Mouse (Mus musculus): ENCODE results near the gene Msmp. TPM values are rescaled to one million over a fixed set of nuclear protein-coding genes. Genes with fewer than 3 reads are reported as not detected.

Gene Msmp
- polyA plus RNA-seq, 1 experiment from 2014 or later: 0.44 TPM

DNA sequence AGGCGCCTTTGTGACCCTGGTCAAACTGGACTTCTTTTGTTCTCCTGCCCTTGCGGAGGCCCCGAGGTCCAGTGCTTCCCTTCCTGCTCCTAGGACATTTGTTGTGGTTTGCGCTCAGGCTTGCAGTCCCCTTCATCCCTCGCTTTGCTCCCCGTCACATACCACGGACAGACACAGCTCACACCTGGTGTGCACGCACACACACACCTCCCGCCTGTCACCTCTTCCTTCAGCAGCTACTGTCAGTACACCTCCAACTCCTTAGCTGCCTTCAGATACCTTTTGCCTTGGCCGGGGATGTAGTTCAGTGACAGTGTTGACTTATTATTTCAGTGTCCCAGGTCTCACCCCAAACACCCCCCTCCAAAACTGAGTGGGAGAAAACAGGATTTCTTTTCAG lies 1.4 kb upstream of the Msmp start:
- WGBS: 65% methylated on average over 10 of the region's 10 CpGs
- no peaks in the 10 kb centered on the region for H3K9me3 ChIP-seq (replicated peaks)
- H3K27me3 ChIP-seq (ENCODE audit: low read depth, poor library complexity, severe bottlenecking): no peaks in the 10 kb centered on the region
- H3K4me1 ChIP-seq: peaks cover 34% of the 10 kb centered on the region
- H3K4me3 ChIP-seq: no peak overlapping the region
- H3K27ac ChIP-seq: no peak overlapping the region
- DNase-seq (ENCODE audit: low spot score): no peak
- H3K36me3 ChIP-seq: peaks cover 45% of the 10 kb centered on the region

DNA sequence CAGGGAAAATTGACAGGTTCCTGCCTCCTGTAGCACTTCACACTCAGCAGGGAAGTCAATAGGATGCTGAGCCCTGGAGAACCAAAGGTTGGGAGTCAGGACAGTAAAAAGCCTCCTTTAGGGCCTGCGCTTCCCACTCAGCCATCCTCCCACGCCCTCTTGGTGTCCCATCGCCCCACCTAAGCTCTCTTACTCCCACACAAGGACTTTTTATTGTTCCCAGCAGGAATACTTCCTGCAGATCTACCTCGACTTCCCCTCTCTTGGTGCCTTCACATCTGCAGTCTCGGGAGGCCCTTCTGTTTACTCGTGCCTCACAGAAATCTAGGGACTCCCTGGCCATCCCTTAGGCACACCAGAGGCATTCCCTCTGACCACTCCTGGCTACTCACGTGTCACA lies 873 bp downstream of the Msmp start:
- DNase-seq (ENCODE audit: low spot score): no peak
- Histone ChIP-seq H3K4me3 (no peak overlapping the region), H3K36me3 (peaks cover 52% of the 10 kb centered on the region), H3K9me3 (replicated peaks) (no peaks in the 10 kb centered on the region), H3K4me1 (peaks cover 43% of the 10 kb centered on the region), H3K27ac (no peak overlapping the region), H3K27me3 (ENCODE audit: low read depth, poor library complexity, severe bottlenecking) (no peaks in the 10 kb centered on the region)
- 72% methylated on average over 7 of the region's 7 CpGs for WGBS

DNA sequence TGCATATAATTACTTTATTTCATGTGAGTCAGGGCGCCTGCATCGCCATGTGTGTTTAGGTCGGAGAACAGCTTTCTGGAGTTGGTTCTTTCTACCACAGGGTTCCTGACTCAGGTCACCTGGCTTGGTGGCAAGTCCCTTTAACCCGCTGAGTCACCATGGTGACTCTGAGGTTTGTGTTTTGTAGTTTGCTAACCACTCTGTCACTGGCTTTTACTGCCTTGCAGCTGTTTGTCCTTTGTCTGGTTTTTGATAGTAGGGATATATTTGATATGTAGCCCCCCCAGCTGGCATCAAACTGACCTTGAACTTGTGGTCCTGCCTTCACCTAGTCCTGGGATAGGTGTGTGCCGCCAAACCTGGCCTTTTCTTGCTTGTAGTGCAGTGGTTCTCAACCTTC lies 2.1 kb downstream of the Msmp start:
- no peak overlapping the region for H3K27ac ChIP-seq
- peaks cover 50% of the 10 kb centered on the region for H3K4me1 ChIP-seq
- DNase-seq (ENCODE audit: low spot score): no peak
- peaks cover 52% of the 10 kb centered on the region for H3K36me3 ChIP-seq
- WGBS: 94% methylated on average over 5 of the region's 5 CpGs
- no peak overlapping the region for H3K4me3 ChIP-seq
- no peaks in the 10 kb centered on the region for H3K27me3 ChIP-seq (ENCODE audit: low read depth, poor library complexity, severe bottlenecking)
- H3K9me3 ChIP-seq (replicated peaks): no peaks in the 10 kb centered on the region

DNA sequence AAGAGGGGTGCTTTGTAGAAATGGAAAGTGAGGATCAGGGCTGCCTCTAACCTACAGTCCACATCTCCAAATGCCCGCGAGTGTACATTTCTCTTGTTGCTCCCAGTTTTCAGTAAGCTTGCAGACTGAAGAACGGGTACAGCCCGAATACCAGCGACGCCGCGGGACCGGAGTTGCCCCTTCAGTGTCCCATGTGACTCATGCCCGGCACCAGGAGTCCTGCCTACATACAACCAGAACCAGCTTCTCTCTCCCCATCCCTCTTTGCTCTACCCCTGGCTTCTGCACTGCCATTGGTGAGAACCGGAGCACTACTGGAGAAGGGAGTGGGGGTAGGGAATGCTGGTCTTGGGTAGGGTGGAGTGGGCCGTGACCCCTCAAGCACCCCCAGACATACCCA lies 2.9 kb downstream of the Msmp start:
- Histone ChIP-seq H3K27ac (no peak overlapping the region), H3K9me3 (replicated peaks) (no peaks in the 10 kb centered on the region), H3K4me3 (no peak overlapping the region), H3K27me3 (ENCODE audit: low read depth, poor library complexity, severe bottlenecking) (no peaks in the 10 kb centered on the region), H3K4me1 (peaks cover 54% of the 10 kb centered on the region), H3K36me3 (peaks cover 58% of the 10 kb centered on the region)
- no peak for DNase-seq (ENCODE audit: low spot score)
- 94% methylated on average over 12 of the region's 12 CpGs for WGBS

DNA sequence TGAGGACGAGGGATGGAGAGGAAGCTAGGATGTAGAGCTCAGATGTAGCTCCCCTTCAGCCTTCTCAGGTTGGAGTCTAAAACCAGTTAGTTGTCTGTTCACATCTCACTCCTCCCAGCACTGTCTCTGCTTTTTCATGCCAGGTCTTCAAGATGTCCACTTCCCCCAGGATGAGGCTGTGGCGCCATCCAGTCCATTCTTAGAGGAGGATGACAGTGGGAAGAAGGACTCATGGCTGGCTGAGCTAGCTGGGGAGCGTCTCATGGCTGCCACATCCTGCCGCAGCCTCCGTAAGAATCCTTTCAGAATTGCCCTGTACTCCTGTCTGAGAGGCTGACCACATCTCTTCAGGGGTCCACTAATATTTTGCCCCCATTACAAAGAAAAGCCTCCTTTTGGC lies 3.6 kb downstream of the Msmp start:
- 96% methylated on average over 5 of the region's 5 CpGs for WGBS
- no peaks in the 10 kb centered on the region for H3K9me3 ChIP-seq (replicated peaks)
- H3K4me1 ChIP-seq: peaks cover 57% of the 10 kb centered on the region
- H3K27ac ChIP-seq: no peak overlapping the region
- DNase-seq (ENCODE audit: low spot score): no peak
- peaks cover 61% of the 10 kb centered on the region for H3K36me3 ChIP-seq
- no peaks in the 10 kb centered on the region for H3K27me3 ChIP-seq (ENCODE audit: low read depth, poor library complexity, severe bottlenecking)
- H3K4me3 ChIP-seq: no peak overlapping the region

DNA sequence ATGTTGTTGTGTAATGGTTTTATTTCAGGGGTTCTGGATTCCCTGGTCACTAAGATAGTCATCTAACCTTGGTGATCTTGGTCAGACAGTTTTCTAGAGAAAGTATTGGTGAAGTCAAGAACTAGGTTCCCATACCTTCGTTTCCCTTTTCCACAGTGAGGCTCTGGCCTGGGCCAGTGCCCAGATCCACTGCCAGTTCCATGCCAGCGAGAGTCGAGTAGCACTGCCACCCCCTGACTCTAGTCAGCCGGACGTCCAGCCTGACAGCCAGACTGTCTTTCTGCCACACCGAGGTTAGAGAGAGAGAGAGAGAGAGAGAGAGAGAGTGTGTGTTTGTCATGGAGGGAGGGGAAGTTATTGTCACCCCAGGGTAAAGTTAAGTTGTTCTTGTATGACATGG lies 4.6 kb downstream of the Msmp start:
- H3K27me3 ChIP-seq (ENCODE audit: low read depth, poor library complexity, severe bottlenecking): no peaks in the 10 kb centered on the region
- 76% methylated on average over 6 of the region's 6 CpGs for WGBS
- peaks cover 61% of the 10 kb centered on the region for H3K36me3 ChIP-seq
- H3K27ac ChIP-seq: peak overlapping the region; percentile 94; the same call in 1 of the 2 replicates
- no peak for DNase-seq (ENCODE audit: low spot score)
- no peaks in the 10 kb centered on the region for H3K9me3 ChIP-seq (replicated peaks)
- H3K4me1 ChIP-seq: peaks cover 53% of the 10 kb centered on the region
- H3K4me3 ChIP-seq: peak overlapping the region; percentile 84

DNA sequence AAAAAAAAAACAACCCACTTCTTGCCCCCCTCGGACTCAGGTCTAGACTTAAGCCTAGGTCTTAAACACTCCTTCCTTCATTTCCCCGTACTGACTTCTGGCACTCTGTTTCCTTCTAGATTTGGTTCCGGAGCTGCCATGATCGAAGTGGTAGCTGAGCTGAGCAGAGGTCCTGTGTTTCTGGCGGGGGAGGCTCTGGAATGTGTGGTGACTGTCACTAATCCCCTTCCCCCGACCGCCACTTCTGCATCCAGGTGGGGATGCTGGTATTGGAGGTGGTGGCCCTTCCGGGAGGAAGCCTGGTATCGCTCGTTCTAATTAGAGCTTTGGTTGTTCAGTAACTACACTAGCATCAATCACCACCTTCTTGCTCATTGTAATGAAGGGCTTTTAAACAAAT lies 5.0 kb downstream of the Msmp start:
- Histone ChIP-seq H3K9me3 (replicated peaks) (no peaks in the 10 kb centered on the region), H3K36me3 (peaks cover 59% of the 10 kb centered on the region), H3K27me3 (ENCODE audit: low read depth, poor library complexity, severe bottlenecking) (no peaks in the 10 kb centered on the region), H3K4me3 (peak overlapping the region; percentile 84), H3K4me1 (peaks cover 48% of the 10 kb centered on the region), H3K27ac (peak overlapping the region; percentile 94)
- WGBS: 10% methylated on average over 10 of the region's 10 CpGs
- DNase-seq (ENCODE audit: low spot score): no peak

DNA sequence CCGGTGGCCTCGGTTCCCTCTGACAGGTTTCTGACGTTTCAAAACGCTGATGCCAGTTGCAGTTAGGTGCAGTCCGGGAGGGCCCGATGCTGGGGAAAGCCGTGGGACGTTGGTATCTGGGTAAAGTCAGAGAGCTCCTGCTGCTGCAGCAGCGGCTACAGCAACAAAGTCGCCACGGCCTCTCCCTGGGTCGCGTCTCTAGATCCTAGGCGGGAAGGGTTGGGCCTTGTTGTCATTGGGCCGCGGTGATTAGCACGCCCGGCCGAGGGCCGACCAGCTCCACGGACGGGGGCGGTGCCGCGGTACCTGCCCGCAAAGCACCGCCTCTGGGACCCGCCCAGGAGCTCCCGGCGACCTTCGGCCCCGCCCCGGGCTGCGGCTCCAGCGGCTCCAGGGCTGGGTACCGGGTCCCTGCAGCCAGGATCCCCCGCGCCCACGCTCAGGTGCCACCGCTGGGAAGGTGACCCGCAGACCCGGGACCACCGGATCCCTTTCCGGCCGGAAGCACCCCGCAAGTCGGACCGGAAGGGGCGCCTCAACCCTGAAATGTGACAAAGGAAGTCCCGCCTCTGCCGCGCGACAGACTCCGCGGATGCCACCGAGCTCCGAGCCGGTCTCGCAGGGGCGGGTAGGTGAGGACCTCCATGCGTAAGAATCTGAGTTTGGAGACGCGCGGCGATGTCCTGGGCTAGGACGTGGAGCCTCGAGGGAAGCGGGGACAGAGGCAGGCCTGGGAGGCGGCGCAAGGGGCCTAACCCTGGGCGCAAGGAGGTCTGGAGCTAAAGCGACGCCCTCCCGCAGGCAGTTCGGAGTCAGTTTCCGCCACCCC lies 5.7 kb downstream of the Msmp start, which contains the start of the genes Rgp1 and Gba2:
TSS of gene Rgp1 (plus strand) at position 340 of the 829 bp plus-strand sequence.
TSS of gene Gba2 (minus strand) at position 498 of the 829 bp plus-strand sequence.
- DNase-seq (ENCODE audit: low spot score): peak; percentile 89
- Histone ChIP-seq H3K4me3 (peak within 1 kb of the TSS; percentile 84), H3K9me3 (replicated peaks) (no peaks in the 10 kb centered on the region), H3K27me3 (ENCODE audit: low read depth, poor library complexity, severe bottlenecking) (no peaks in the 10 kb centered on the region), H3K4me1 (peaks cover 41% of the 10 kb centered on the region), H3K36me3 (peaks cover 59% of the 10 kb centered on the region), H3K27ac (peak within 1 kb of the TSS; percentile 94)
- WGBS: under 1% methylated on average over 76 of the region's 76 CpGs

DNA sequence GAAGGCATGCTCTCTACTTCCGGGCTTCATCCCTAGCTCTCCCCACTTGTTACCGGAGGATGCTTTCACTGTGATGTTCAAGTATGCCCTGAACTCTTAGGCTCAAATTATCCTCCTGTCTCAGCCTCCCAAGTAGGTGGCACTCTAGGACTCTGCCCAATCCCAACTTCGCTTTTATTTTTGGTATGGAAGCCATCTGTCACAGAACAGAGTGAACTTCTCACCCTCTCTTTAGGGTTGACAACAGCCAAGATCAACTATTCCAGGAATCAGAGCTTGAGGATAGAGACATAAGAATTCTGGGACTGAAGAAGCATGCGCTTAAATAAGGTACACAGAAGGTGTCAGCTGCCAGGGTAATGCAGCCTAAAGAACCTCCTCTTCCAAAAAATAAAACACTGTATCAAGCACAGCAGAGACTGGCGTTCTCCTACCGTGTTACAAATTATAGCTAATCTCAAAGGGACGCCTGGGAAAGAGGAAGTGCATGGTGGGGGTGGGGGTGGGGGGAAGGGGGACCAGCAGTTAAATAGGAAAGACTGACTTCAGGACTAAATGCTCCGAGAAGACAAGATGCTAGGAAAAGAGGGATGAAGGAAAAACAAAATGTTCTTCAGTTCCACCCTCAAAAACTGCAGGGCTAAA lies 6.9 kb downstream of the Msmp start:
- no peak for DNase-seq (ENCODE audit: low spot score)
- Histone ChIP-seq H3K4me3 (peak overlapping the region; percentile 84), H3K4me1 (peaks cover 39% of the 10 kb centered on the region), H3K27ac (peak overlapping the region; percentile 94), H3K9me3 (replicated peaks) (no peaks in the 10 kb centered on the region), H3K36me3 (peaks cover 59% of the 10 kb centered on the region), H3K27me3 (ENCODE audit: low read depth, poor library complexity, severe bottlenecking) (no peaks in the 10 kb centered on the region)
- 58% methylated on average over 8 of the region's 8 CpGs for WGBS

DNA sequence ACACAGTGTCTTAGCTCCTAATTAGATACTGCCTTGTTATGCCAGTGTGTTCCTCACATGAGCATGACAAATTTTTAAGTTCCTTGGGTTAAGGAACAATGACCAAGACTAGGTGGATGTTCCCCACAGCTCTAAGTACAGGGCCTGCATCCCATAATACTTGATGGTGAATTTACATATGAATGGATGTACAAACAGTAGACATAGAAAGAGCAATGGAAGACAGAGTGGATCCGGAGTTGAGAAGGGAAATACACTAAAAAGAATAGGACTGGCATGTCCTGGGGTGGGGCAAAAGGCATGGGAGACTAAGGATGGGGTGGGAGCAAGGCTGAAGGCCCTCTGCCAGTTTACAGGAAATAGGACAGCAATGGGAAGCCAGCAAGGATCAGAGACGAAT lies 8.9 kb downstream of the Msmp start:
- 87% methylated on average over 2 of the region's 2 CpGs for WGBS
- no peak overlapping the region for H3K4me3 ChIP-seq
- DNase-seq (ENCODE audit: low spot score): no peak
- H3K36me3 ChIP-seq: peaks cover 59% of the 10 kb centered on the region
- H3K27ac ChIP-seq: no peak overlapping the region
- H3K9me3 ChIP-seq (replicated peaks): no peaks in the 10 kb centered on the region
- H3K4me1 ChIP-seq: peaks cover 39% of the 10 kb centered on the region
- no peaks in the 10 kb centered on the region for H3K27me3 ChIP-seq (ENCODE audit: low read depth, poor library complexity, severe bottlenecking)

DNA sequence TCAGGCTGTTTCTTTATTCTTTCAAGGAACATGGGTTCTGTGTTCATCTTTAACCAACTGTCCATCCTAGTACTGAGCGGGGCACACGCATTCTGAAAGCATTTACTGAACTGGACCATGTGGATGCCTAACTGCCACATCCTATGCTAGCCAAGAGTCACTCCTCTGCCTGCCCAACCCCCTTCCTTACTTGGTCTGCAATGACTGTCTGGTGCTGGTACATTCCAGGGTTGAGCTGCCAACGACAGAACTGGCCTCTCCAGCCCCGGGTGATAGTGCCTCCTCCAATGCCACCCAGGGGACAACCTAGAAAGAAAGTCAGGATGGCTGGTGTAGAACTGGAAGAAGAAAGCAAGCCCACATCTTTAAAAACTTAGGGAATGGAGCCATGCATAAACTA lies 10.7 kb downstream of the Msmp start:
- no peak for DNase-seq (ENCODE audit: low spot score)
- peaks cover 73% of the 10 kb centered on the region for H3K36me3 ChIP-seq
- 91% methylated on average over 4 of the region's 4 CpGs for WGBS
- H3K27ac ChIP-seq: no peak overlapping the region
- H3K4me1 ChIP-seq: peaks cover 31% of the 10 kb centered on the region
- no peaks in the 10 kb centered on the region for H3K9me3 ChIP-seq (replicated peaks)
- no peaks in the 10 kb centered on the region for H3K27me3 ChIP-seq (ENCODE audit: low read depth, poor library complexity, severe bottlenecking)
- H3K4me3 ChIP-seq: no peak overlapping the region

DNA sequence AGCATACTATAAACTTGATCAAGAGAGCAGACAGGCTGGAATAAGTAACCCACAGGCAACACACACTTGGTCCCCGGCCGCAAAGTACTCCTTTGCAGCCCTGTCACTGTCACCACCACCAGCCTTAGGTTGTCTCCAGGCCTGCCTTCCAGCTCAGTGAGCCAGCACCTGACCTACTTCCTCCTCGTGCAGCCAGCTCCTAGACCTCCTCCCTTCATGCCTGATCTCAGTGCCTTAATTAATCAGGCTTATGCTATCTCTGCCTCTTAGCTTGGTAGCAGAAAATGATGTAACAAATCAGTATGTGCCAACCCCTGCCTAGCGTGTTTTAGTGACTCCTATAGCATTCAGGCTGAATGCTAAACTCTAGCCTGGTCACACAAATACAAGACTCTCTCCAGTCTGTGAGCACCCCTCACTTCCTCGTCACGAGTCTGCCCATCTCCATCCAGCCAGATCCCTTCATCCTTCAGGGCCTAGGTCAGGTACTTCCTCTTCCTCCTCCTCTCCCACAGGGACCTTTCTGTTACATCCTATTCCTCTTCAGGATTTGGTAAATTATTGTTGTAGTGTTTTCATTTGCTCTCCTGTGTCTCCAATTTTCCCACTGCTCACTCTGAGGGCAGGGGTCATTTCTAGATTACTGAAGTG lies 12.8 kb downstream of the Msmp start:
- no peaks in the 10 kb centered on the region for H3K9me3 ChIP-seq (replicated peaks)
- H3K27ac ChIP-seq: no peak overlapping the region
- peaks cover 89% of the 10 kb centered on the region for H3K36me3 ChIP-seq
- H3K4me1 ChIP-seq: peaks cover 11% of the 10 kb centered on the region
- no peak overlapping the region for H3K4me3 ChIP-seq
- DNase-seq (ENCODE audit: low spot score): no peak
- H3K27me3 ChIP-seq (ENCODE audit: low read depth, poor library complexity, severe bottlenecking): no peaks in the 10 kb centered on the region
- WGBS: 89% methylated on average over 6 of the region's 6 CpGs

DNA sequence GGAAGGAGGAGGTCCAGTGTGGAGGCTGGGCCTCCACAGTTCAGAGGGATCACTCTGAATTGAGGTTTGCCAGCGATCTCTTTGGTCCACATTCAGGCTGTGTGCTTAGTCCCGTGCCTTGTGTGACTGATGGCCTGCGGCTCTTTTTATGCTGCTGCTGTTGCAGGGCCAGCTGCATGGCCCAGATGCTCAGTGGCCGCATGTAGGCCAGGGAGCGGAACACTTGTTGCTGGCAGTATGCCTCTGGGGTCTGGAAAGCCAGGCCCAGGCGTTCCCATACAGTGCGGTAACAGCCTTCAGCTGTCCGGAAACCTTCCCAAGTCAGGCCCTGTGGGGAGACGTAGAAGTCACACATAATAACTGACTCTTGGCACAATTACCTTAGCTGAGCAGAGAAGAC lies 17.2 kb downstream of the Msmp start:
- no peaks in the 10 kb centered on the region for H3K27me3 ChIP-seq (ENCODE audit: low read depth, poor library complexity, severe bottlenecking)
- no peak overlapping the region for H3K4me3 ChIP-seq
- H3K27ac ChIP-seq: no peak overlapping the region
- peaks cover 8% of the 10 kb centered on the region for H3K4me1 ChIP-seq
- 94% methylated on average over 9 of the region's 9 CpGs for WGBS
- H3K9me3 ChIP-seq (replicated peaks): no peaks in the 10 kb centered on the region
- H3K36me3 ChIP-seq: peaks cover 81% of the 10 kb centered on the region
- DNase-seq (ENCODE audit: low spot score): no peak
